Mouse (Mus musculus): ENCODE measurements around the gene Lbr. TPM values are rescaled to one million over a fixed set of nuclear protein-coding genes. Genes with fewer than 3 reads are reported as not detected.

Gene Lbr
- total RNA-seq, 2 experiments from 2014 or later = 49.1 to 55.5 TPM

DNA sequence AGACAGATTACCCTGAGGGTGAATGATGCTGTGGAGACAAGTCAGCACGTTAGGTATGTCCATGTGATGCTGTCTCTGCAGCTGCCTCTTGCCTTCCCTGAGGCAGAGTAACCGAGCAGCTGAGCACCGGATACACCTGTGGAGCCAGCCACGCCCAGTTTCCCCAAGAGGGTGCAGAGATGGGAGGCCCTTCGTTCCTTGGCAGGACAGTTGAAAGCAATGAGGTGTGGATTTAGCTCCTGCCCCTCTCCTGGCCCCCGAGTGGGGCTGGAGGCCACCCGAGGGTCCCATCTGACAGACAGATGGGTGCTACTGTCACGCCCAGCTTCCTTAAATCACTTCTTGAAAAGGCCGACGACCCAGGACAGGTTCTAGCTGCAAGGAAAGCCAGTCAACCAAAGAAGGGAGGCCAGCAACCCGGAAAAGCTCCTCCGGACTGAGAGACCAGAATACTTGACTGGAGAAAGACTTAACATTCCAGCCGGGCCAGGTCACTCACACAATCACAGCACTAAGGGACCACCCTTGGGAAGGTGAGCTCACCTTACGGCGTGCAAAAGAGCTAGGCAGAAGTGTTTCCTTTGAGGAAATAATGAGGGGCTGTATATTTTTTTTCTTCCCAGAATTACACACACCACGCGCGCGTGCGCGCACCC lies 10.4 kb upstream of the Lbr start:
- no peak for DNase-seq (ENCODE audit: low spot score in 2 of 2)

- DNase-seq (ENCODE audit: low spot score in 2 of 2) = no peak
Measured at GRCm38 (mm10) chr1:181852466-181852865, 9.6 kb upstream of the Lbr start.

DNA sequence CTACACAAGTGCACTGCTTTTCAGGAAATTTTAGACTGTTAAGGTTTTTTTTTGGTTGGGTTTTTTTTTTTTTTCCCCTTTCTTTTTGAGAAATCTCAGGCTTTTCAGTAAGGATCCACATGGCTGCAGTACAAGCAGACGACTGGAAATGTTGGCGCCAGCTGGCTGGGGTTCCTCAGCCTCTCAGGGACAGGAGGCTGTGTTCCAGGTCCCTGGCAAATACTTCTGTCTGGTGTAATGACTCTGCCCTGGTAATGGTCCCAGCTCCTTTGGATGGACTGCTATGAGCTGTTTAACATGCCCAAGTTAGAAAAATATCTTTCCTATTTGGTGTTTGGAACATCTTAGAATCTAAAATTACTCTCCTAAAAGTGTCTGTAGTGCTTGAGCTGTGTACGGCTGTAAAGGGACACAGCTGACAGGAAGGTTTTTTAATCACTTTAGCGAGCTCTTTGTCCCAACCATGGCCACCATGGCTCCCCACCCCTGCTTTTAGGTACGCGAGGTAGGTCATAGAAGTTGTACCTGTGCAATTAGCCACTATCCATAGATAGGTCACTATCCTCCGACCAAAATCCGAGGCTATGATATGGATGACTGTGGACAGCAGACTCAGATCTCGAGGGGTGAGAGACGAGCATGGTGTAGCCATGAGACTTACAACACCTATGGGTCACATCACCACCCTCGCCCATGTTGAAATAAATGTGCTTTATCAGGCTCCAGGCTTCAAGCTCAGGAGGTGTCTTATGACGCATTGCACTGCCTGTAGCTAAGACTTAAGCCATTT lies 8.9 kb upstream of the Lbr start:
- peak; percentile 46 to 78 for DNase-seq (ENCODE audit: low spot score in 2 of 2)

- no peak for DNase-seq (ENCODE audit: low spot score in 2 of 2)
Measured at GRCm38 (mm10) chr1:181850441-181850840, 7.6 kb upstream of the Lbr start.

DNA sequence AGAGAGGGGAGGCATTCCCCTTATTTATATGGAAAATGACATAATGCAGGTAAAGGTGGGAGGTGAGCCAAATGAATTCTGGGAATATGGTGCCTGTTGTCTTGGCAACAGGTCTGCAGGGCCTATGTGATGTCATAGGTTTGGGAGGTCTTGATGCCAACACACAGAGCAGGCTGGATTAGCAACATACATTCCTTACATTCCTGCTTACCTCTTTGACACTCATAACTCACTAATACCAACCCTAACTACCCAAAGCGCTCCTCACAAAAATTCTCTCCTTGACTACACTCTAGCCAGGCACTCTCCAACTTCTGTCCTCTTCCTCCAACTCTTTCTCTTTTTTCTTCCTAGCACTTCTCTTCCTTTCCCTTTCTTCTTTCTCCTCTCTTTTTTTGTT lies 5.4 kb upstream of the Lbr start:
- no peak for DNase-seq (ENCODE audit: low spot score in 2 of 2)

DNA sequence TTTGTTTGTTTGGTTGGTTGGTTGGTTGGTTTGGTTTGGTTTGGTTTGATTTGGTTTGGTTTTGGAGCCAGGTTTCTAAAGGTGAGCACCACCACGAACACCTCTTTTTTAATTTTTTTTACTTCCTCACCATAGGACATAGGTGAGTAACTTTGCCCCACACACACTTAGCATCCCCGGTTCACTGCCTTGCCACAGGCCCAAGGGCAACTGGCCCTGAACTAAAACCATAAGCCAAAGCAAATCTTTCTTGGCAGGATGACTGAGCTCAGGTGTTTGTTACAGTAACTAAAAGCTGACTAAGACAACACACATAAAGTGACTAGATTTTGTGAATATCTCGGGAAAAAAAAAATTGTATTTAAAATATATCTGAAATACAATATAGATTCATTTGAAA lies 4.5 kb upstream of the Lbr start:
- no peak for DNase-seq (ENCODE audit: low spot score in 2 of 2)

DNA sequence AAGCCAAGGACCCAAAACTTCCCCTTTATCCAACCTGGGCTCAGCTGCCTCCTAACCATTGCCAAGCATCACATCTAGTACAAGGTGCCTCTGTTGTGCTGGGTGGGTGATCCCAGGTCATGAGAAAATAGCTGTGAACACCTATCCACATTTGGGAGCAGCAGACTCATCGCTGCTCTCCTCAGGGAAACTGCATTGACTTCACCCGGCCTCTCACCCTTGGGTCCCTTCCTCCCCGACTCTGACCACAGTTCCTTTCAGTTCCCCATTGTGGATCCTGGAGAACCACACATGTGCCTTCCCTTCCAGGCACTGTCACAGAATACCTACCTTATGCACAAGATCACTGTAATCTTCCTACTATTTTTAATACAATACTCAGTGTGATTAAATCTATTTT lies 2.9 kb upstream of the Lbr start:
- DNase-seq (ENCODE audit: low spot score in 2 of 2) = no peak

DNA sequence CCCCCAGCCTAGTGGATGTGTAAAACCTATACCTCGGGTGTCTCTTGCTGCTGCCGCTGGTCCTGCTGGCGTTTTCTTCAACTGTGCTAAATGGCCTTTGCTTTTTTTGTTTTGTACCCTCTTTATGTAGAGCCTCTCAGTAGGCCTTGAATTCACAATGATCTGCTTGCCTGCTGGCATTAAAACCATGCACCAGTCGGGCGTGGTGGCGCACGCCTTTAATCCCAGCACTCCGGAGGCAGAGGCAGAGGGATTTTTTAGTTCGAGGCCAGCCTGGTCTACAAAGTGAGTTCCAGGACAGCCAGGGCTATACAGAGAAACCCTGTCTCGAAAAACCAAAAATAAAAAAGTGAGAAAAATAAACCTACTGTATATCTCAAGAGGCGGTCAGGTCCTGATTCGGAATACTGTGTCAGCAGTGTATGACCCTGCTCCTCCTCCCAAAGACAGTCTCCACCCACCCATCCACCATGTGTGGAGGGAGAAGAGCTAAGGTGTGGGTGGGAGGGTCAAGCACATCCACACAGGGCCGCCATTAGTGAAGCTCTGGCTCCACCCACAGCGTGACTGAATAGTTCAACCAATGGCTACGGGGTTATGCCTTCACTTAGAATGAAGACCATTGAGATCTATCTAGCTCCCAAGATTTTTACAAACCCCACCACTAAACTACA lies 2.2 kb upstream of the Lbr start:
- no peak for DNase-seq (ENCODE audit: low spot score in 2 of 2)

DNA sequence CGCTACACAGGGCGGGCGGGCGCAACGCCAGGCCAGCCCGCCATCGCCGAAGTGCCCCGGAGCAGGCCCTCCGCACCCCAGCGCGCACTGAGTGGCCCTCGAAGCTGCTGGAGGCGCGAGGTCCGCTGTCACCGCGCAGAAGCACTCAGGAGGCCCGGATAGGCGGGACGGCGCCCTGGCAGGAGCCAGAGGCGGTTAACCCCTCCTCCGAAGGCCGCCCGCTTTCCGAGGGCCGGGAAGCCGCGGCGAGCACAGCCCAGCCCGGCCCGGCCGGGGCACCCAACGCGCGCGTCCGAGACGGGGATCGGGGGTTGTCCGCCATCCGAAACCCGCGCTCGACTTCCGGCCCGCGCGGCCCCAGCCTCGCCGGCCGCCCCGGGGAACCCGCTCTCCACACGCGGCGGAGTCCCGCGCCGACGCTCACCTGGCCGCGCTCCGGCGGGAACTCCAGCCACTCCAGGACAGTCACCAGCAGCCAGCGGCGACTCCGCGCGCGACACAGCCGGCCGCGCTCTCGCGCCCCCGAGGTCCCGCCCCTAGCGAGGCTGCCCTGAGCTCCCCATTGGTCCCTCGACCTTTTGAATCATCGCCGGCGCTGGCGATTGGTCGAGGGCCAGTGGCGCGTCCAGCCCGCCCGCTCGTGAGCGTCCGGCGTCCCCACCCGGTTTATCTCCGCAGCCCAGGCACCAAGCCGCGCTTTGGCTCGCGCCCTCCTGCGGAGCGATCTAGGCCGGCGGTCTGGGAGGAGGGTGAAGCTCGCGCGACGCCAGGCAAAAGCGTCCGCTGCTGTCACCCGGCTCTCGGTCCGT lies 778 bp downstream of the Lbr start:
- DNase-seq (ENCODE audit: low spot score in 2 of 2) = peak; percentile 97

DNA sequence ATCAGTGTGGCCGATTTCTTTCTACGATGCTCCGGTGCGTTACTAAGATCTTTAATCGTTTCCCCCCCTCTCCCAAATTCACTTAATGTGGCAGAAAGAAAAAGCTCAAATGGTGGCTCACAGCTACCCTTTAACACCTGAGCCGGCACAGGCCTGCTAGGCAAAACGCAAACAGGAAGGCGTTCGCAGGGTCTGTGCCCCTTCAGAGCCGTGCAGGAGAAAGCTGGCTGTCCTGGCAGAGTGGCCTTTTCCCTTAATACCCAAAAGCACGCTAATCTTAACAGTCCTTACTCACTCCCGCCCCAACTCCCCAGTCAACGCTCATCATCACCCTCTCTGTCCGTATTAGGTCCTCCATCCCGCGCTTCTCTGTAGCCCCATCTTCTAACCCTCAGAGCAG lies 1.4 kb downstream of the Lbr start:
- DNase-seq (ENCODE audit: low spot score in 2 of 2) = no peak

DNA sequence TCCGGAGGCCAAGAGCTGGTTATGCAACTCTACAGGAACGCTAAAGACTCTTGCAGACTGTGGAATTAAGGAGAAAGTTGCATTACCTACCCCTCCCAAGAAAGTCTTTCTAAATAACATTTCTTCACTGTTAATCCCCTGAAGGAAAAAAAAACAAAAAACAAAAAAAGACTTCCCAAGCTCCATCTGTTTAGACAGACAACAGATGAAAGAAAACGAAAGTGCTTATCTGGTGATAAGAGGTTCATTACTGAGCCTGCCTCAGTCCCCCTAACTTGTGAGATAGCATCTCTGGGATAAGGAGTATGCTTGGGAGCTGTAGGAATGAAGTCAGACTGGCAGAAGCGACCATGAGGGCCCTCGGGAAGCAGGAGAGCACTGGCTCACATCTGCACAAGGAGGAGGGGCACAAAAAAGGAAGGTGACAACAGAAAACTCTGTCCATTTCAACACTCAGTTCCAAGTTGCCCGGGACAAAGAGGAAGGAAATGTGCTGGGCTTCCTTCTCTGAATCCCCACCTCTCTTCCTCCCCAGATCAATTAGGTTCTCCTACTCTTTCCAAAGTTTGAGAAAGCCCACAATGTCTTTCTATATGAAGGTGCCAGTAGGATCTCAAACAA lies 3.0 kb downstream of the Lbr start:
- no peak for DNase-seq (ENCODE audit: low spot score in 2 of 2)

- no peak for DNase-seq (ENCODE audit: low spot score in 2 of 2)
Measured at GRCm38 (mm10) chr1:181838111-181838510, 4.7 kb downstream of the Lbr start.

DNA sequence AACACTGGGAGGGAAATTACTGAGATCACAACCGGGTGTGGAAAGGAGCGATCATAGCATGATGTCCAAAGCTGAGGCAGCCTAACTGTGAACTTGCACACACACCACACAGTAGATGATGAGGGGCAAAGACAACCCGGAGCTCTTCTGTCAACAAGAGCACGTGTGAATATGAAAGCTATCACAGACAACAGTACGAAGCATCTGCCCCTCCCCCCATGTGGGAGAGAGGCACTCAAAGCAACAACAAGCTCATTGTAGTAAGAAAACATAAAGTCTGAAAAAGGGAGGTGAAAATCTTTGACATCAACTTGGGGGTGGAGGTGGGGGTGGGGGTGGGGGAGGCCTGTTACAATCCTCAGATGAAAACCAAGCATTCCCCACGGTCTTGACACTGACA lies 9.7 kb downstream of the Lbr start:
- no peak for DNase-seq (ENCODE audit: low spot score in 2 of 2)

GRCm38 (mm10) chr1:181832720-181833119 lies 10.1 kb downstream of the Lbr start:
- DNase-seq (ENCODE audit: low spot score in 2 of 2) = no peak

GRCm38 (mm10) chr1:181828365-181828764 lies 14.5 kb downstream of the Lbr start:
- DNase-seq (ENCODE audit: low spot score in 2 of 2) = no peak

DNA sequence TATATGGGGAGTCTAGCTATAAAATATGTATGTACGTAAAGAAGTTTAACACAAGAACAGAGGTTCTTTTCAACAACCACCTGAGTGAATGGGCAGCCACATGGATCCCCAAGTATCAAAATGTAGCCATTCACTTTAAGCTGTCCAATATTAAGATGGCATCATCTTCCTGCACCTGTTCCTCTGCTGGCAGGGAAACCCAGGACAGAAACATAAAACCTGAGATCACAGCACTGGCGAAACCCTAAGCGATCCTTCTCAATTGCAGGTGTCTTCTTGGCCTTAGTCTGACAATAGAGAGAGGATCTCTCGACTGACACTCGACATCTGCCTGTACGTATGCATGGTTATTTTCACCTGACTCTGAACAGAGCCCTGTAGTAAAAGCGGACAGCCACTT lies 16.1 kb downstream of the Lbr start:
- no peak for DNase-seq (ENCODE audit: low spot score in 2 of 2)

- no peak for DNase-seq (ENCODE audit: low spot score in 2 of 2)
Measured at GRCm38 (mm10) chr1:181811481-181812223, 31.2 kb downstream of the Lbr start.

GRCm38 (mm10) chr1:181800667-181801066 lies 42.2 kb downstream of the Lbr start:
- DNase-seq (ENCODE audit: low spot score in 2 of 2) = no peak

- DNase-seq (ENCODE audit: low spot score in 2 of 2) = no peak
Measured at GRCm38 (mm10) chr1:181799911-181800310, 42.9 kb downstream of the Lbr start.

- peak; percentile 39 to 69 for DNase-seq (ENCODE audit: low spot score in 2 of 2)
Measured at GRCm38 (mm10) chr1:181793541-181793940, 49.3 kb downstream of the Lbr start.
